Mouse (Mus musculus): Measurements from ENCODE around the gene Fsip1. TPM values are rescaled to one million over a fixed set of nuclear protein-coding genes. Genes with fewer than 3 reads are reported as not detected.

Gene Fsip1
- total RNA-seq, 1 experiment from 2014 or later, result 0.52 TPM

GRCm38 (mm10) chr2:118087044-118087726 is 169.6 kb downstream of the Fsip1 start:
- no peak for DNase-seq

GRCm38 (mm10) chr2:118085647-118086046 is 171.1 kb downstream of the Fsip1 start:
- DNase-seq, result no peak

GRCm38 (mm10) chr2:118084693-118085092 is 172.1 kb downstream of the Fsip1 start:
- peak; percentile 11 for DNase-seq

- DNase-seq, result no peak
Measured at GRCm38 (mm10) chr2:118083652-118084051, 173.1 kb downstream of the Fsip1 start.

- no peak for DNase-seq
Measured at GRCm38 (mm10) chr2:118081581-118081980, 175.2 kb downstream of the Fsip1 start.

Small RNA genes within 50 kb of the gene (microRNA-seq; reads per million reads assigned to microRNA genes)
- 0 reads per million in 2 experiments for gene Gm22800

Other genes starting within 250 kb of the Fsip1 start
- 23.8 and 25.3 TPM in 2 replicates for gene Thbs1, start 145.1 kb downstream of the Fsip1 start, total RNA-seq (2021)
- gene Gpr176, start 116.5 kb upstream of the Fsip1 start, total RNA-seq (2021), result 2.4 and 2.6 TPM in 2 replicates
- gene Eif2ak4, start 131.7 kb upstream of the Fsip1 start, total RNA-seq (2021), result 16.6 and 17.2 TPM in 2 replicates
- gene Srp14, start 222.7 kb upstream of the Fsip1 start, total RNA-seq (2021), result 140 and 142 TPM in 2 replicates